Mouse (Mus musculus): ENCODE data around the gene Tbc1d23. TPM values are rescaled to one million over a fixed set of nuclear protein-coding genes. Genes with fewer than 3 reads are reported as not detected.
"Not testable (repeated sequence)": the region's sequence is repeated elsewhere in the genome, so short reads cannot be mapped to it uniquely, and the experiment has no call there.

Gene Tbc1d23
- total RNA-seq, 2 experiments from 2014 or later: 6.5 to 14.4 TPM

DNA sequence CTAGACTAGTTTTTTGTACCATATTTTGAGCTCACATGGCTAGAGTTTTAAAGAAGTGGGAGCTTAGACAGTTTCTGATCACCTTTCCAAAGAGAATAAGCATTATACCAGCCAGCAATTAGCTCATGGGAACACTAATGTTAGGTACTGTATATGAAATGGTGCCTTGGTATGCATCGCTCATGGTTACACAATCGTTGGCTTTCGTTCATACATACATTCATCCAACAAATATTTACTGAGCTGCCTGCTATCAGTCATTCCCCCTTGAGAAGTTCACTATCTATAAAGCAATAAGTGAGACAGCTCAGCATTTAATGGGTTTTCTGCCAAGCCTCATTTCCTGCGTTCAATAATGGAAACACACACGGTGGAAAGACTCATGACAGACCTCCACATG lies 4.9 kb downstream of the Tbc1d23 start:
- ATAC-seq (replicated peaks; ENCODE audit: low FRiP score, poor library complexity, severe bottlenecking): no peak

DNA sequence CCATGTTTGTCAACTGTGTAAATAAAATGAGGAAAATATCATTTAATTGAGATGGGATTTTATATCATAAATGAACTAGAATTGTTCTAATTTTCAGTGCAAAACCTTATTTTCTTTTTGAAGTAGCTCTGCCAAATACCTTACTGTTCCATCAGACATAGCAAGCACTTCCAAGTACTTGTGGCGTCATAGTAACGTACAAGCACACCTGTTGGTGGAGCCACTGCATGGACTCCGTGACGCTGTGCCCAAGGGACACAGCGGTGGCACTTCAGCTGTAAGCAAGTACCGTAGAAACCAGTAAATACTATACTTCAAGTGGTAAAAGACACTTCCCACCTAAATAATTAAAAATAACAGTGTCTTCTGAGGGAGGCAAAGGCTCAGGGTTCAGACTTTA lies 10.9 kb downstream of the Tbc1d23 start:
- no peak for ATAC-seq (replicated peaks; ENCODE audit: low FRiP score, poor library complexity, severe bottlenecking)

DNA sequence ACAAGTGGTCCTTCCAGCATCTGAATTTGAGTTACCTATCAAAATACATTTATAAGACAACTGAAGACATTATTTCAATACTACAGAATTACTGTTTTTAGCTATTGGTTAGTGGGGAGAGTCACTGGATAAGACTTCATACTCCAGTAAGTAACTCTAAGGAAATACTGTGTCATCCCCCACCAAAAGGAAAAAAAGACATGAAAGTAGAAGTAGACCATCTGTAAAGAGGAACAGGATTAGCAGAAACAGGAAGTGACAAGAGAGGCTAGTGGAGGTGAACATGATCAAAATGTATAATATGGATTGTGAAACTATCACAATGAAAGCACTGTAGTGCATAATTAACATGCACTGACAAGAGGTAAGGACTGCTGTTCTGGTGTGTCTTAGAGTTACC lies 15.3 kb downstream of the Tbc1d23 start:
- ATAC-seq (replicated peaks; ENCODE audit: low FRiP score, poor library complexity, severe bottlenecking): no peak

DNA sequence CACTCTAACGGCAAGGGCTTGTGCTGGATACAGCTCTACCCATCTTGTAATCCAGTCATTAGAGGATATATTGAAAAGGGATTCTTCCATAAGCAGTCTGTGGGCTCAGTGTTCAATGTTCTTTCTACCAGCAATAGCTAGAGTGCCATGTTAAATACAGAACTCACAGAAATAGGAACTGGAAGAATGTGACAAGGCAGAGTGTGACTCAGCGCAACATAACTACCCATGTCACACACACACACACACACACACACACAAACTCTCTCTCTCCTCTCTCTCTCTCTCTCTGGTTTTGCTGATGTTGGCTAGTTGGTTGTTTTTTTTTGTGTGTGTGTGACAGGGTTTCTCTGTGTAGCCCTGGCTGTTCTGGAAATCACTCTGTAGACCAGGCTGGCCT lies 20.3 kb downstream of the Tbc1d23 start:
- no peak for ATAC-seq (replicated peaks; ENCODE audit: low FRiP score, poor library complexity, severe bottlenecking)

DNA sequence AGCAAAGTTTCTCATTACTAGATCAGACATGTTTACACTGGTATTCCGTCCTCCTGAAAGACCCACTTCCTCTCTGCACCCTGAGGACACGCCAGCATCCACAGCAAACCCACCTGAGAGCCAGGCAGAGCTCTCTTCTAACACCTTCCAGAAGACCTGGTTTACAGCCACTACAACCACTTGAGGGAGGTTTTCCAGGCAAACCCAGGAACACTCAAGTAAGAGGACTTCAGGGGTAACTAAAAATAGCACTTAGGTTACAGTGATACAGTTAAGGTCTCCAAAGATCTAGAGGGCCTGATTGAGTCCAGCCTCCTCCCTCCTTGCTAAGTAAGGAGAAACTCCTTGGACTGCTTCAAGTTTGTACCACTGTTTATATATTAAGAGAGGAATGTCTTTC lies 23.0 kb downstream of the Tbc1d23 start:
- ATAC-seq (replicated peaks; ENCODE audit: low FRiP score, poor library complexity, severe bottlenecking): no peak

DNA sequence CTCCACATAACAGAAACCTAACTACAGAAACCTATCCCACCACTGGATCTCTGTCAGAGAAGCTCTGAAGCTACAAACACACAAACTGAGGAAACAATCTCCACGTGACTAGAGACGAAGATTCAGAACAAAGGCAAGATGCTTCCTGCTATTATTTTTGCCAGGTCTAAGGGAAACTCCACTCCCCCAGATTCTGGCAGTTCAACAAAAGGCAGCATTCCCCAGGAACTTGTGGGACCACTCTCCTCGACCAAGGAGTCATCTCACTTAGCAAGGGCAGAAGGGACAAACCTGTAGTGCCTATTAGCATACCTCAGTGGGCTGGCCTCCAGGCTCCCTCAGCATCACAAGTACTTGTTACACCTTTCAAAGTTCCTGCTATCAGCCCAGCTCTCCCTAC lies 34.0 kb downstream of the Tbc1d23 start:
- no peak for ATAC-seq (replicated peaks; ENCODE audit: low FRiP score, poor library complexity, severe bottlenecking)

DNA sequence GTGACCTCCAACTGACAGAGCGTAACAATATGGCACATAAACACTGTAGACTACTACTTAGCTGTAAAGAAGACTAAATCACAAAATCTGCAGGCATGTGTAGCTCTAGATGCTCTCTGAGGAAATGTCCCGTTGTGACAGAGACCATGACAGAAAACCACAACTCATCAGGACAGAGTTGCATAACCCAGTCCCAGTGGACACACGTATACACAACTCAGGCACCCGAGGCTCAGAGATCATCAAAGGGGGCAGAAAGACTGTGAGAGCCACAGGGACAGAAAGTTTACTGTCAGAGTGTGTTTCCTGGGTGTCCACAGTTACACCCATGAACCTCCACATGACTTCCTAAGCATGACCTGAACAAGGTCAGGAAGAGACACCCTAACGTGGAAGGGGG lies 34.7 kb downstream of the Tbc1d23 start:
- ATAC-seq (replicated peaks; ENCODE audit: low FRiP score, poor library complexity, severe bottlenecking): no peak

DNA sequence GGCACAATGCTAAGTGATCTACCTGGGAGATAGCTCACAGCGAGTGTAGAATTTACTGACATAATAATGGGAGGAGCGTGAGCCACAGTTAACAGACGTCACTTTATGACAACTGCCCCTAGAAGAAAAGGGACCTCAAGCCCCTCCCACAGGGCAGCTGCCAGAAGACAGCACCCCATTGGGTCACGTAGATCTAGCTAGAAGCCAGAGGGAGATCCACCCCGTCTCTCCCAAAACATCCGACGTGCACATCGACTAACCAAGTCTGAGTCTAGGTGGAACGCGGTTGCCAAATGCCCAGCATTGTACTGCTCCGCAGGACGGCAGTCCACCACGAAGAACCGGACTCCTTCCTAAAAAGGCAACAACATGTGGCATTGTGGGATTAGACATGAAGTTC lies 40.1 kb downstream of the Tbc1d23 start:
- no peak for ATAC-seq (replicated peaks; ENCODE audit: low FRiP score, poor library complexity, severe bottlenecking)

DNA sequence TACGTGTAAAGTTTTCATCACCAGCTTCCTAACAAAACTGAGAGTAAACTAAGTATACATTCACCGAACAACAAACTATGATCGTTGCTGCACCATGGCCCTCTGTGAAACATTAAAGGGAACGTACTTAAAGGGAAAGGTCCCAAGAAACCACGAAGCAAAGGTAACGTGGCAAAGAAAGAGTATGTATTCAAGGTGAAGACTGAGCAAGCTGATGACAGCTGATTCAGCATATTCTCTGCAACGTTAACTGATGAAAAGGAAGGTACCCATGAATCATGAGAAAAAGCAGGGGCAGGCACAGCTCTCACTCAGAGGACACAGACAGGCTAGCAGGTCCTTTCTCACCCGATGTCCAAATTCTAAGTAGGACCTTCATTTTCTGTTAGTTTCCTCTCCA lies 40.9 kb downstream of the Tbc1d23 start:
- ATAC-seq (replicated peaks; ENCODE audit: low FRiP score, poor library complexity, severe bottlenecking): no peak

DNA sequence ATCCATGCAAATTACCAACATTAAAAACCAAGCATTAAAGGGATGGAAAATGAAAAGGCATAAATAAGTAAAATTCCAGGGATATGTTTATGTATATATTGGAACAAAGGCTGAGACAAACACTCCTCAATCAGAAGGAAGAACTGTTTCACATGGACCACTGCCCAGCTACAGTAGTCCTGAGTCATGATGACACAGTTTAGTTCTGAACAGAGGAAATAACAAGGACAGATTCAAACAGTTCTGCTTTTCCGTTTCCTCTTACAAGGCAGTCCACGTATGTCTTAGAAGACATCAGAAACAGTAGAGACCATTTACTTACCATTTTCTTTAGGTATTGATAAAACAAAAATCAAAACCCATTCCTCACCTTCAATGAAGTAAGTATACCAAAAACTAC lies 41.8 kb downstream of the Tbc1d23 start:
- ATAC-seq (replicated peaks; ENCODE audit: low FRiP score, poor library complexity, severe bottlenecking): no peak

DNA sequence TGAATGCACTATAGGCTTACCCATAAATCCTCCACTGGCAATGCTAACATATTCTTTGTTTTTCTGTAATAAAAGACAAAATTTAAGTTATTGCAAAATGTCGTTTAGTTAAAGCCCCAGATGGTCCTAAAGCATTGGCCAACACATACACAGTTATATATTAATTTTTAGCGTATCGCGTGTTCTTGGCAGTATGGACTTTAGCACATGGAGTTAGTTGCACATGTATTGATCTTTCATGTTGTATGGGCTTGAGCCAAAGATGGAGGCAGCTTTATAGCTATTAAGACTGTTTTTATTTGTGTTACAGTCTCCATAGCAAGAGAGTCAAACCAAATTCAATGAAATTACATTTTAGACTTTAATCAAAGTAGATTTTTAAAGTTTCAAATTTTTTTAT lies 44.7 kb downstream of the Tbc1d23 start:
- ATAC-seq (replicated peaks; ENCODE audit: low FRiP score, poor library complexity, severe bottlenecking): no peak

DNA sequence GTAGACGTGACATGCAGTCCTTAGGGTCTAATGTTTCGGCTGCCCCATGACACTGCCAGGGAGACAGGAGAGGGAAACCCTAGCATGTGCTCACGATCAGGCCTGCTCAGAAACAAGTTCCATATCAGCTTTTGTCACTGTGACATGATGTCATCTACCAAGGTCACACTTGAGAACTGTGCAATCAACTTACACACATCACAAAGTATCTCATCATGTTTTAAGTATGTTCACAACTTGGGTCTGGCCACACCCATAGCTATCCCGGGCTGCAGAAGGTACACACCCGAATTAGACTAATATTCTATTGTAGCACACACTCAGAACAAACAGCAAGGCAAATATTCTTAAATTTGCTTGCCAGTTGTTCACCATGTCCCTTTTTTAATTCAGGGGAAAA lies 49.3 kb downstream of the Tbc1d23 start:
- no peak for ATAC-seq (replicated peaks; ENCODE audit: low FRiP score, poor library complexity, severe bottlenecking)

DNA sequence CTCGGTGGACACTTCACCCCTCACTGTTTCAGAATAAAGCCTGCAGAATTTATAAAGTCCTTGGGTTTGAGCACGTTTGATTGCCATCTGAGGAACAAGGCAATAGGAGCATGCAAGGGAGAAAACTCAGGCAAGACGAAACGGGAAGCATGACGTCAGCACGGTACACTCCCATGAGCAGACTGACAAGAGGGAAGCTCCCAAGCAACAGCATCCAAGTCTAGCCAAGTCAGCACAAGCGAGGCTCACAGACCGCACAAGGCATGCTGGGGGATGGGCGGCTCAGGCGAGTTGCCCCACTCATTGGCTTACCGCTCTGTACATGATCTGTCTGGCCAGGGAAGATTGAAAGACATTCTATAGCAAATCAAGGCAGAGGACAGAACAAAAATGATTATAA lies 50.1 kb downstream of the Tbc1d23 start:
- ATAC-seq (replicated peaks; ENCODE audit: low FRiP score, poor library complexity, severe bottlenecking): no peak

DNA sequence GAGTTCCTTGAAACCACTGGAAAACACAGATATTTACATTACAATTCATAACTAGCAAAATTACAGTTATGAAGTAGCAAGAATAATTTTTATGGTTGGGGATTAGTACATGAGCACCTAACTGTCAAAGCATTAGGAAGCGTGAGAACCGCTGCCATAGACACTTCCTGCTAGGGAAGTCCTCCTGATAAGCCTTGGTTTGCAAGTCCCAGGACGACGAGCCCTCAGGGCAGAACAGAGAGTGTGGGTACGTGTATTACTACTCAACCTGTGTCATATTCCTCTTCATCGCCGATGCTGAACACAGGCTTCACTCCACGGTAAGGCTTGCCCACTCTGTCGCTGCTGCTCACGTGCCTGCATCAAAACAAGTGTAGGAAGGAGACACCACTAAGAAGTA lies 53.6 kb downstream of the Tbc1d23 start:
- 0 out of 2 replicates have a peak, but pooled peaks have one; percentile 45 for ATAC-seq (replicated peaks; ENCODE audit: low FRiP score, poor library complexity, severe bottlenecking)

DNA sequence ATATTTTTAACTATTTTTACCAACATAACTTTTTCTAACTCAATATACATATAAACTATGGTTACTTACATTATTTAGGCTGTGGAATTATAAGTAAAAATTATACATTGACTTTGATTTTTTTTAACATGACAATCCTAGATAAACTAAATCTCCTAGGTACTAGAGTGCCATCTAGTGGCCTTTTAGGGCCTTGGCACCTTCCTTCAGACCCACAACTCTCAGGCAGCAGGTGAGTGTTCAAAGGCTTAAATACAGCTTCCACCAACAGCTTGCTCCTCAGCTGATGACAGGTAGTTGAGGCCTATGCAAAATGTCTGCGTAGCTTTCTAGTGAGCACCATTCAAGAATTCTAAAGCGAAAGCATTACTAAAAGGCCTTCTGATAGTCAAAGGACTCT lies 54.0 kb downstream of the Tbc1d23 start:
- ATAC-seq (replicated peaks; ENCODE audit: low FRiP score, poor library complexity, severe bottlenecking): peak; percentile 81

DNA sequence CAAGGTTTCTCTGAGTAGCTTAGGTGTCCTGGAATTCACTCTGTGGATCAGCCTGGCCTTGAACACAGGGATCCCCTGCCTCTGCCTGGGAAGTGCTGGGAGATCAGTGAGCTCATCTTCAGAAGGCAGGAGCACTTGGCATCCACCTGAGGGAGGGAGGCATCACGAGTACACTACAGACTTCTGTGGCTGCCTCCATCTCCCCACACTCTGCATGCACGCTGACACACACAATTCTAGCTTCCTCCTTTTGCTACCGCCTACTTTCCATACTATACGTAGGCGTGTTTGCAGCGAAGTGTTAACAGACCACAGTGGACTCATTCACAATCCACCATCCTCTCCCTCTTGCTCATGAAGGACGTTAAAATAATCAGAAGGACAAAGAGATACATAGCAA lies 55.0 kb downstream of the Tbc1d23 start:
- ATAC-seq (replicated peaks; ENCODE audit: low FRiP score, poor library complexity, severe bottlenecking): no peak

DNA sequence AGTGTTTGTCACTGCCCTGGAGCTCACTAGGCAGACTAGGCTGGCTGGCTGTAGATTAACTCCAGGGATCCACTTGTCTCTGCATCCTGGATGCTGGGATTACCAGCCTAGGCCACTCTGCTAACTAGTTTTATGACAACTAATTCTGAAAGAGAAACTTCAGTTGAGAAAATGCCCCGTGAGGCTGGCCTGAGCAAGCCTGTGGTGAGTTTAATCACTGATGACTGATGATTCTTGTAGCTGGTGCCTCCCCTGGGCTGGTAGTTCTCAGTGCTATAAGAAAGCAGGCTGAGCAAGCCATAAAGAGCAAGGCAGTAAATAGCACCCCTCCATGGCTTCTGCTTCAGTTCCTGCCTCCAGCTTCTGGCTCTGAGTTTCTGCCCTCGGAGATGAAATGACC lies 55.6 kb downstream of the Tbc1d23 start:
- ATAC-seq (replicated peaks; ENCODE audit: low FRiP score, poor library complexity, severe bottlenecking): no peak

DNA sequence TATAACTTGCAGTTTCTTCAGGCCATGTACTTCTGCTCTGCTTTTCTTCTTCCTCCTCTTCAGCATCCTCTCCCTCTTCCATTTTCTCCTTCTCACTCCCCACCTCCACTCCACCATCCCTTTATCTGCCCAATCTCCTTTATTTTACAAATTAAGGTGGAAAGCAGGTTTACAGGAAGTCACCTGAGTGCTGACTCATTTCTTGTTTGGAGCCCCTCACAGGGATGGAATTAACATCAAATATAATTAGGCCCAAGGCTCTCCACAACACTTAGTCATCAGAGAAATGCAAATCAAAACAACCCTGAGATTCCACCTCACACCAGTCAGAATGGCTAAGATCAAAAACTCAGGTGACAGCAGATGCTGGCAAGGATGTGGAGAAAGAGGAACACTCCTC lies 56.8 kb downstream of the Tbc1d23 start:
- not testable (repeated sequence) for ATAC-seq (replicated peaks; ENCODE audit: low FRiP score, poor library complexity, severe bottlenecking)

DNA sequence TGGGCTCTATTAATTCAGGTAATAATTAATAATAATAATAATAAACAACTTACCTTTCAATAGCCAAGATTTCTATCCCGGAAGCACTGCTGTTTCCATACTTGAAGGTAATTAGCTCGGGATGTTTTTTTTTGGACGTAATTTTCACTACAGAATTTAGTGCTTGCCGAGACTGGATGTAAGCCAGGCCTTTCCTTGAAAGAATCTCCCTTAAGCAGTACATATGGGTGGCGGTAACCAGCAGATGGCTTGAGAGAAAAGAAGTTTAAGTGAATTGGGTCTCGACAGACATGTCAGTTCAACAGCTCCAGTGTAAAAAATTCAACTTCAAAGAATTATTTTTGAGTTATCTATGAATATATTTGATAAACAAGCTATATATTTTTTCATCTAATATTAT lies 59.7 kb downstream of the Tbc1d23 start:
- ATAC-seq (replicated peaks; ENCODE audit: low FRiP score, poor library complexity, severe bottlenecking): no peak

DNA sequence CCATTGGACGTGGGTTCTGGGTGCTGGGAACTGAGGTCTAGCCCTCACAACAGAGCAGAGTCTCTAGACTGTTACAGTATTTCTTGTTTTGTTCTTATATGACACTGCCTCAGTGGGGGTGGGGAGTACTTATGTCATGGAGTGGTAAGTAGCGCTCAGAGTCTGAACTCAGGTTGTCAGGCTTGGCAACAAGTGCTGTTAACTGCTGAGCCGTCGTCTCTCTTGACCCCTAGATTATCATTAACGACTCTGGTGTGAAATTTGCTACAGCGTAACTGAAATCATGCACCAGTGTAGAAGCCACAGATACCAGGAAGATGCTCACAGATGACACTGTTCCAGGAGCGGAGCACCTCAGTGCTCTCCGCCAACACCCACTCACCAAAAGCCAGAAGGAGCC lies 60.1 kb downstream of the Tbc1d23 start:
- no peak for ATAC-seq (replicated peaks; ENCODE audit: low FRiP score, poor library complexity, severe bottlenecking)

DNA sequence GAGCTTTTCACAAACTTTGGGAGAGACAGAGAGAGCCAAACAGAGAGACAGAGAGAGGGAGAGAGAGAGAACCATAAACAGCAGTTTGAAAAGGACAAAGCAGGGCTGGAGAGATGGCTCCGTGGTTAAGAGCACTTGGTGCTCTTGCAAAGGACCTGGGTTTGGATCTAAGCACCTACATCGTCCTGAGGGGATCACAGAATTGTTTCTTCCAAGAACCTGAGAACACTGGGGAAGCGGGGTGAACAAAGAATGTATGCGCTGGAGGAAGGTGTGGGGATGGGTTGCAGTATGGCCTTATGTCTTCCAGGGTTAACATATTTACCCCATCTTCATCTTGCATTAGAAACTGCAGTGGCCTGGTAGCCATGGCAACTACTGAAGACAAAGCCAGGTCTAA lies 63.1 kb downstream of the Tbc1d23 start:
- ATAC-seq (replicated peaks; ENCODE audit: low FRiP score, poor library complexity, severe bottlenecking): no peak

DNA sequence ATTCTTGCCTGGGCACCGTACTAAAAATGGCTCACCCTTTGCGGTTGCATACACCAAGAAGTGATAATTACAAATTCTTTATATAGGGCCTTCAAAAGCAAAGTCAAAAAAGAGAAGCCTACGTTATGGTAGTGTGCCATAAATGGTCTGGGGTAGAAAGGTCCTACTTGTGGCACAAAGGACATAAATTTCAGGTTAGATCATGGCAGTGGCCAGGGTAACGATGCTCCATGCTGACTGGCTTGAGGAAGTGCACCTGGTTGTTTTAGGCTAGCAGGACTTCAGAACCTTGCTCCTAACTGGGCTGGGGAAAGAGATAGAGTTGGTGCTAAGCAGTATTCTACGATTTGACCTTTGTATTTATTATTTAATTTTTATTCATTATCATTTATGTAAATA lies 63.8 kb downstream of the Tbc1d23 start:
- ATAC-seq (replicated peaks; ENCODE audit: low FRiP score, poor library complexity, severe bottlenecking): peak; percentile 7; the same call in 1 of the 2 replicates
